Mouse (Mus musculus): ENCODE measurements around the gene Gm20388. TPM values are rescaled to one million over a fixed set of nuclear protein-coding genes. Genes with fewer than 3 reads are reported as not detected.
A peak's percentile ranks its signal among the peaks of the same experiment; 100 is the strongest.
"Not testable (repeated sequence)": the region's sequence is repeated elsewhere in the genome, so short reads cannot be mapped to it uniquely, and the experiment has no call there.

Gm20388 gene
- polyA plus RNA-seq, 1 experiment from 2014 or later, result not detected

DNA sequence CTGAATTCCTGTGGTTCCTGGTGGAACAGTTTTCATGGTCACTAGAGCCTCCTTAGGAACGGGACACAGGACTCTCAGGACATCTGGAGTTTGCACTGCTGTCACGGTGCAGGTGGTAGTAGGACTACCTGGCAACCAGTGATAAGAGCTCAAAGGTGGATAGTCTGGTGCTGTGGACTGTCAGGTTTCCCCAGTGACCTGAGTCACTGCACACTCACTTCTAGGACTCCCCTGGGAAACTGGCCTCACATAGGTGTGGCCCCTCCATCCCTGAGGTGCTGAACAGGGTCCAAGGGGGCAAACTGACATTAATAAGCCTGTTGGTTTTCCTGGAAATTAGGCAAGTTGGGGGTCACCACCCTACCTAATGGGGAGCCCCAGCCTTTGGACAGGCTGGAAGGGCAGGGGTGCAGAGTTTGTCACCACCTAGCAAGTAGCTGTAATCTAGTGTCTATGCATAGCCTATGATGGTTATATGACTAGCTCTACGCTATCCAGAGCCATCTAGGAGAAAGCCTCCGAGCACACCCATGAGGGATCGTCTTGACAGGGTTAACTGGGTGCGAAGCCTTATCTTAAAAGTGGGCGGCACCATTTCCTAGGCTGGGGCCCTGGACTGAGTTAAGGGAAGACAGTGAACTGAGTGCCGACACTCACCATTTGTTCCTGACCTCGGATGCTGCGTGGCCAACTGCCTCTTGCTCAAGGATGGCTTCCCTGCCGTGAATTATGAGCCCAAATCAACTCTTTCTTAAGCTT lies 769.2 kb downstream of the Gm20388 start:
- no peak overlapping the region for H3K4me3 ChIP-seq
- peaks cover 10% of the 10 kb centered on the region; the same call in 1 of the 2 replicates for H3K27me3 ChIP-seq (replicated peaks)
- ATAC-seq, result peak; percentile 73
- H3K4me2 ChIP-seq, result peak overlapping the region; percentile 31
- no peak overlapping the region for H3K9ac ChIP-seq
- 10% methylated on average over 11 of the region's 11 CpGs for WGBS (ENCODE audit: insufficient replicate concordance)
- H3K9me3 ChIP-seq (replicated peaks), result no peaks in the 10 kb centered on the region
- H3K27ac ChIP-seq, result no peak overlapping the region
- H3K4me1 ChIP-seq, result peaks cover 26% of the 10 kb centered on the region
- H3K36me3 ChIP-seq, result peaks cover 14% of the 10 kb centered on the region

DNA sequence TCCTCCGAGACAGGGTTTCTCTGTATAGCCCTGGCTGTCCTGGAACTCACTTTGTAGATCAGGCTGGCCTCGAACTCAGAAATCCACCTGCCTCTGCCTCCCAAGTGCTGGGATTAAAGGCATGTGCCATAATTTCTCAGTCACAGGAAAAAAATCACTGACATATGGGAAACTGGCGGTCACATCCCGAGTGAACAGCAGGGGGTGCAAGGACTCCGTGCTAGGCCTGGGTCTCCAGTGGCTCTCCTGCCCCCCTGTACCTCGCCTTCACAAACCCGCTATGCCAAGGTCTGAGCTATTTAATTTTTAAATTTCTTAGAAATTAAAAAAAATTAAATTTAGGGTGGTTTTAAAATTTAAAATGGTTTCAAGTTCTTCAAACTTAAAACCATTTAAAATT lies 769.8 kb downstream of the Gm20388 start:
- not testable (repeated sequence) for ATAC-seq; H3K4me3 ChIP-seq; H3K27ac ChIP-seq; H3K9ac ChIP-seq; H3K9me3 ChIP-seq (replicated peaks); H3K36me3 ChIP-seq; H3K27me3 ChIP-seq (replicated peaks)
- Histone ChIP-seq H3K4me2 (peak overlapping the region; percentile 31; the same call in 1 of the 2 replicates), H3K4me1 (peaks cover 28% of the 10 kb centered on the region)
- 41% methylated on average over 7 of the region's 7 CpGs for whole genome bisulfite sequencing (ENCODE audit: insufficient replicate concordance)

DNA sequence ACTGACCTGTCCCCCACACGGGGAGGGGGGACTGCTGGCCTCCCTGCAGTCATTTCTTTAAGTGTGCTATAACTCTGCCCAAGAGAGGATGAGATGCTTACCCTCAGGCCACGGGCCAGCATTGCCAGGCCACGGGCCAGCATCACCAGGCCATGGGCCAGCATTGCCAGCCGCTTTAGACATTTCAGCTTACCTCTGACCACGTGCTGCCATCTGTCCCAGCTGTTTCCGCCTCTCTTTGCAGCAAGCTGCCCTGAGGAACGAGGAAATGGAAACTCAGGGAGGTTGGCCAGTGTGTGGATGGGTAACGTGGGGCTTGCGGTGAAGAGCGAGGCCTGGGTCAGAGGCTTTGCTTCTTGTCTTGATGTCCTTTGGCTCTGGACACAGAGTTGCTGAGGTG lies 770.5 kb downstream of the Gm20388 start:
- H3K4me3 ChIP-seq, result no peak overlapping the region
- ATAC-seq, result no peak
- no peak overlapping the region for H3K4me2 ChIP-seq
- no peak overlapping the region for H3K9ac ChIP-seq
- H3K36me3 ChIP-seq, result 0 out of 2 replicates have a peak, but pooled peaks cover 4% of the 10 kb centered on the region
- peaks cover 28% of the 10 kb centered on the region for H3K4me1 ChIP-seq
- H3K27ac ChIP-seq, result no peak overlapping the region
- WGBS (ENCODE audit: insufficient replicate concordance), result 64% methylated on average over 10 of the region's 10 CpGs
- no peaks in the 10 kb centered on the region for H3K9me3 ChIP-seq (replicated peaks)
- H3K27me3 ChIP-seq (replicated peaks), result peaks cover 15% of the 10 kb centered on the region

DNA sequence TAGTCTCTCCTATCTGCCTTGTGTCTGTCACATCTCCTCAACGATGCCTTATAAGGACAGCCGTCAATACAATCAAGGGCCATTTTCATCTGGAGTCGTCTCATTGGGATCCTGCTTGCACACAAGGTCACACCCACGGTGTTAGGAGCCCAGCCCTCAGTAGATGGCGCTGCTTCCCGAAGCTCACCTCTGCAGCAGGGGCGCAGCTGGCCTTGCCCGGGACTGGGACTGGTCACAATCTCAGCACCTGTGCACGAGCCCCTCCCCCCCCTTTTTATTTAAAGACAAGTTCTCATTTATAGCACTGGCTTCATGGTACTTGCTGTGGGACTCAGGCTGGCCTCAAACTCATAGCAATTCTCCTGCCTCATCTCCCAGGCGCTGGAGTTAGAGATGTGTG lies 773.0 kb downstream of the Gm20388 start:
- Histone ChIP-seq H3K4me2 (no peak overlapping the region), H3K9me3 (replicated peaks) (no peaks in the 10 kb centered on the region), H3K4me3 (no peak overlapping the region), H3K36me3 (no peaks in the 10 kb centered on the region), H3K9ac (no peak overlapping the region), H3K27me3 (replicated peaks) (peaks cover 33% of the 10 kb centered on the region), H3K4me1 (peaks cover 28% of the 10 kb centered on the region), H3K27ac (no peak overlapping the region)
- WGBS (ENCODE audit: insufficient replicate concordance), result 14% methylated on average over 10 of the region's 10 CpGs
- ATAC-seq, result no peak

DNA sequence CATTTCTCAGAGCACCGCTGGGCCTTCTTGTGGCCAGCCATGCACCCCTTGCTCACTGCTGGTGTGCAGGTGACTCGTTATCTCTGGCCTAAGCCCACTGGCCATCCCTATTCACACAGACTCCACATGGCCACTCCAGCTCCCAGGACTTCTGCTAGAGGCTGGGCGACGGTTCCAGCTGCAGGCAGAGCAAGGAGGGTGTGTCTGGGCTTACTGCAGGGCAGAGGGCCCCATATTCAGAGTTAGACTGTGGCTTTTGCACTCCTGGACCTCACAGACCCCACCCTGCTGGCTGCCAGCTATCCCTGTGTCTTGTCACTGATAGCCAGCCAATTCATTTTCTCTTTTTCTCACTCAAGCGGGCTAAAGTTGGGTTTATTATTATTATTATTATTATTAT lies 773.4 kb downstream of the Gm20388 start:
- Histone ChIP-seq H3K27me3 (replicated peaks) (peaks cover 35% of the 10 kb centered on the region), H3K4me2 (no peak overlapping the region), H3K9me3 (replicated peaks) (no peaks in the 10 kb centered on the region), H3K36me3 (no peaks in the 10 kb centered on the region), H3K4me1 (peaks cover 28% of the 10 kb centered on the region), H3K9ac (peak overlapping the region; percentile 35; the same call in 1 of the 2 replicates), H3K4me3 (no peak overlapping the region), H3K27ac (no peak overlapping the region)
- 47% methylated on average over 5 of the region's 5 CpGs for WGBS (ENCODE audit: insufficient replicate concordance)
- ATAC-seq, result no peak

DNA sequence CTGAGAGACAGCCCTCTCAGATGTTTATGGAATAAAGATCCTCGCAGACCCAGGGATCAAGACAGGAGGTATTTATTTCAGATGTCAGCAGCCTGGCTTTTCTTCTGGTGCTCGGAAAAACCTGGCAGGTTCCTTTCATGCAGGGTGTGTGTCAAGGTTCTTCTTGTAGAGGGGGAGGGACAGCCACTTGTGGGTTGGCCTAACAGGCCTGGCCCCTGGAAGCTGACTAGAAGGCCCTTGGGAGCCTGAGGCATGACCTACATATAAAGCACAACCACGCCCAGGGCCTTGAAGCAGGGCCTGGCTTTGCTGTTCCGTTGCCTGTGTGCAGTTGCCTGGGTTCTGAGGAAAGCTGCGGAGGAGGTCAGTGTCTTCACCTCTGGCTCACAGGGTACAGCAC lies 774.5 kb downstream of the Gm20388 start:
- H3K4me2 ChIP-seq, result no peak overlapping the region
- no peaks in the 10 kb centered on the region for H3K9me3 ChIP-seq (replicated peaks)
- H3K9ac ChIP-seq, result no peak overlapping the region
- no peak overlapping the region for H3K27ac ChIP-seq
- no peaks in the 10 kb centered on the region for H3K36me3 ChIP-seq
- peaks cover 18% of the 10 kb centered on the region for H3K4me1 ChIP-seq
- ATAC-seq, result no peak
- WGBS (ENCODE audit: insufficient replicate concordance), result 58% methylated on average over 5 of the region's 5 CpGs
- peaks cover 34% of the 10 kb centered on the region for H3K27me3 ChIP-seq (replicated peaks)
- H3K4me3 ChIP-seq, result no peak overlapping the region

DNA sequence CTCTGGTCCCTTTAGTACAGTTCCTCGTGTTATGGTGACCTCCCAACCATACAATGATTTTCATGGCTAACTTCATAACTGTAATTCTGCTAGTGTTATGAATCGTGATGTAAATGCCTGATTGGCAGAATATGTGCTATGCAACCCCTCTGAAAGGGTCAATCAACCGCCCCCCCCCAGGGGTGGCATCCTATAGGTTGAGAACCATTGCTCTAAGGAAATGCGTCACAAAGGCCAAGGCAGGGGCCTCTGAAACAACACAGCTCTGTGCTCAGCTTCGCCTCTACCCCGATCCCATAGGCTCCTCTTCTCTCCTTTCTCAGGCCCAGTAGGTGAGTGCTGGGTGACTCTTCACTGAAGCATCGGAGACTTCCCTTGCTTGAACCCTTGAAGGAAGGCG lies 775.0 kb downstream of the Gm20388 start:
- Histone ChIP-seq H3K27me3 (replicated peaks) (peaks cover 34% of the 10 kb centered on the region), H3K4me2 (no peak overlapping the region), H3K36me3 (no peaks in the 10 kb centered on the region), H3K4me1 (peaks cover 14% of the 10 kb centered on the region), H3K4me3 (no peak overlapping the region), H3K27ac (no peak overlapping the region), H3K9ac (no peak overlapping the region), H3K9me3 (replicated peaks) (no peaks in the 10 kb centered on the region)
- no peak for ATAC-seq
- WGBS (ENCODE audit: insufficient replicate concordance), result 60% methylated on average over 8 of the region's 8 CpGs

DNA sequence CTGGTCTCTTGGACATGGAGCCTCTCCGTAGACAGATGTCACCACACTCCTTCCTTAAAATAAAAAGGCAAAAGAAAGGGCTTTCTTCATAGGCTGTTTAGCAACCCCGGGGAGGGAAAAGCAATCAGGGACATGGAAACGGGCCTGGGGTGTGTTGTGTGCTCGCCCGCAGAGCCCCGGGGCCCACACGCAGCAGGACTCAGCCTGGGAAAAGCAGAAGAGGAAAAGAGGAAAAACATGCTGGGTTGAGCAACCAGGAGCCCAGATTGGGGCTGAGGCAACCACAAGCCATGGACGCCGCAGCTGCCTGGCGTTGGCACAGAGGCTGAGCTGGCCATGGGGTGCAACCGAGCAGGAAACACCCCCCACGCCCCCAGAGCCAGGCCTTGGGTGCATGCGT lies 775.4 kb downstream of the Gm20388 start:
- no peaks in the 10 kb centered on the region for H3K9me3 ChIP-seq (replicated peaks)
- no peak overlapping the region for H3K4me3 ChIP-seq
- no peak overlapping the region for H3K4me2 ChIP-seq
- ATAC-seq, result no peak
- WGBS (ENCODE audit: insufficient replicate concordance), result 38% methylated on average over 13 of the region's 13 CpGs
- H3K36me3 ChIP-seq, result no peaks in the 10 kb centered on the region
- no peak overlapping the region for H3K27ac ChIP-seq
- H3K4me1 ChIP-seq, result peaks cover 14% of the 10 kb centered on the region
- peaks cover 34% of the 10 kb centered on the region for H3K27me3 ChIP-seq (replicated peaks)
- no peak overlapping the region for H3K9ac ChIP-seq

DNA sequence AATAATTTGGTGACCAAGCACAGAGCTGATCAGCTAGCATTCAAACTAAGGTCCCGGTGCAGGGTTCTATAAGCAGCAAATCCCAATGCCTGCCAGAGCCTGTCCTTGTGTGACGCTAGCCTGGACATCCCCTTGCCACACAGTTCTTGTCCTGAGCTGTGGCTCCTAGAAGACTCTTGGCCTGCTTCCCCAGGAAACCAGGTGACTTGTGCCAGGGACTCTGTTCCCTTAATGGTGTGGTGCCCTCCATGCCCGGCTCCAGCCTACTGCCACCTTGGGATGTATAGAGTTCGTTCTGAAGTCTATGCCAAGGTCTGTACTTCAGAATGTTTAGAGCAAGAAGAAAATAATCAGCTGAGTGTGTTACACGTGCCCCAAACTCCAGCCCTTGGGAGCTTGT lies 775.9 kb downstream of the Gm20388 start:
- Histone ChIP-seq H3K4me2 (no peak overlapping the region), H3K36me3 (no peaks in the 10 kb centered on the region), H3K27ac (no peak overlapping the region), H3K27me3 (replicated peaks) (peaks cover 34% of the 10 kb centered on the region), H3K4me1 (peaks cover 14% of the 10 kb centered on the region), H3K9ac (no peak overlapping the region), H3K4me3 (no peak overlapping the region), H3K9me3 (replicated peaks) (no peaks in the 10 kb centered on the region)
- 66% methylated on average over 5 of the region's 5 CpGs for WGBS (ENCODE audit: insufficient replicate concordance)
- ATAC-seq, result no peak

DNA sequence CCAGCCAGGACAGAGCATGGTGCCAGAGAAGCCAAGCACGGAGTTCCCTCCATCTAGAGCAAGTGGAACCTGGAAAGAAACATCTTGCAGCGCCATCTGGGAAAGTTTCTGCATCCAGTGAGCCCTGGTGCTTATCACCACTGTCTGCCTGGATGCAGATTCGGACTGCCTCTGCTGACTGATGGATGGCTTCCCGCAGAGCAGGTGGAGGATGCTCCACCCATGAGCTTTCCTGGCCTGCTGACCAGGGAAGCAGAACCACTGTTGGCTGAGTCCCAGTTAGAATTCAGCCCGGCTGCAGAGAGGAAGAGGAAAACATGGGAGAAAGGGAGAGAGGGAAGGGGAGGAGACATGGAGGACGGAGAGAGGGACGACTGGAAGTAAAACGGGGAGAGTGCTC lies 777.1 kb downstream of the Gm20388 start:
- Histone ChIP-seq H3K36me3 (no peaks in the 10 kb centered on the region), H3K4me2 (no peak overlapping the region), H3K27ac (no peak overlapping the region), H3K4me1 (peaks cover 19% of the 10 kb centered on the region), H3K9ac (no peak overlapping the region), H3K27me3 (replicated peaks) (peaks cover 34% of the 10 kb centered on the region), H3K9me3 (replicated peaks) (no peaks in the 10 kb centered on the region), H3K4me3 (no peak overlapping the region)
- no peak for ATAC-seq
- WGBS (ENCODE audit: insufficient replicate concordance), result 50% methylated on average over 8 of the region's 8 CpGs

DNA sequence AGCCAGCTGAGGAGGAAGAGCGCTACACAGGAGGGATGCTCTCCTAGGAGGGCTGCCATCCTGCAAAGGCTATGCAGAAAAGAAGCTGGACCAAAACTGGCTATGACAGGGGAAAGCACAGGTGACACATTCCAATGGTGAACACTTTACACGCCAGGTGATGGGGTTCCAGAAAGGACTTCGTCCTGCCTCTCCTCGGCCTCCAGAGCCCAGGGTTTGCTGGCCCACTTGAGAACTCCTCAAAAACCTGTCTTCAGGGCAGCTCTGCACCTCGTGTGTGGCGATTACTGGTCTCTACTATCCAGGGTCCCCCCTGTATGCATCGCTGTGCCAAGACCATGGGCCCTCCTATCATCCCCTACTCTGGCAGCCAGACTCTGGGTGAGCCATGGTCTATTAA lies 777.9 kb downstream of the Gm20388 start:
- WGBS (ENCODE audit: insufficient replicate concordance), result 73% methylated on average over 7 of the region's 7 CpGs

DNA sequence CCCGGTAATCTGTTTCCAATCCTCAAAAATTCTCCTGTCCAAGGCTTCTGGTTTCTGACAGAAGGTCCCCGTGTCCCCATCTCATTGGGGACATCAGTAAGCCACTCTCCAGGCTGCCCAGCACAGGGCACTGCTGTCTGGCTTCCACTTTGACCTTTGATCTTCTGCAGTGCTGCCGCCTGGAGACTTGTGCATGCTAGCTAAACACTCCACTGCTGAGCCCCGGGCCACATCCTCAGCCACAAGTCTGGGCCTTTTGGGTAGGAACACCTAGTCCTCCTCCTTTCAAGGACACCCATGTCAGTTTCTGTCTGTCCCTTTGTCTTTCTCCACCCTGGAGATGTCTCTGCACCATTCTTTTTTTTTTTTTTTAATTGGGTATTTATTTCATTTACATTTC lies 782.3 kb downstream of the Gm20388 start:
- H3K36me3 ChIP-seq, result no peaks in the 10 kb centered on the region
- peaks cover 24% of the 10 kb centered on the region for H3K4me1 ChIP-seq
- H3K4me2 ChIP-seq, result no peak overlapping the region
- ATAC-seq, result 0 out of 2 replicates have a peak, but pooled peaks have one; percentile 4
- H3K27ac ChIP-seq, result no peak overlapping the region
- no peaks in the 10 kb centered on the region for H3K9me3 ChIP-seq (replicated peaks)
- H3K4me3 ChIP-seq, result no peak overlapping the region
- peaks cover 16% of the 10 kb centered on the region for H3K27me3 ChIP-seq (replicated peaks)
- H3K9ac ChIP-seq, result no peak overlapping the region
- WGBS (ENCODE audit: insufficient replicate concordance), result 68% methylated on average over 4 of the region's 4 CpGs

More for the DNA sequence above, 777.9 kb downstream of the Gm20388 start:
- H3K27me3 ChIP-seq (replicated peaks), result peaks cover 34% of the 10 kb centered on the region
- no peak overlapping the region for H3K27ac ChIP-seq
- H3K9me3 ChIP-seq (replicated peaks), result no peaks in the 10 kb centered on the region
- H3K4me3 ChIP-seq, result no peak overlapping the region
- no peak overlapping the region for H3K9ac ChIP-seq
- H3K36me3 ChIP-seq, result no peaks in the 10 kb centered on the region
- H3K4me1 ChIP-seq, result peaks cover 21% of the 10 kb centered on the region
- no peak overlapping the region for H3K4me2 ChIP-seq
- ATAC-seq, result no peak

Measured in liver, embryonic 12.5 days (tissue).